Mouse (Mus musculus) limb, embryonic 11.5 days (tissue): ENCODE measurements around the gene Cyp2w1. TPM values are rescaled to one million over a fixed set of nuclear protein-coding genes. Genes with fewer than 3 reads are reported as not detected.
A peak's percentile ranks its signal among the peaks of the same experiment; 100 is the strongest.

Experiments
- ATAC-seq: fragments of 200-750 bp; cut with Nextera tagmentation; 2 replicates; pipeline ENCODE4 v1.8.0; 2017; ENCODE audit warnings: low read depth; ENCODE audit not compliant: insufficient number of reproducible peaks, low FRiP score, low TSS enrichment
- DNase-seq: peaks from one replicate; pipeline ENCODE4 v3.0.0-alpha.2; 2015; ENCODE audit warnings: low spot score
- H3K27ac ChIP-seq: fragments of 300-500 bp; sonication (generic); replicated peaks from 2 replicates; pipeline ENCODE4 v1.5.1; 2014; ENCODE audit warnings: low read depth, mild to moderate bottlenecking, low read length
- H3K27me3 ChIP-seq: fragments of 300-500 bp; sonication (generic); 2 replicates; pipeline ENCODE4 v1.6.1; 2014; ENCODE audit warnings: mild to moderate bottlenecking, low read length, mixed read lengths; ENCODE audit not compliant: control insufficient read depth, insufficient read depth
- H3K36me3 ChIP-seq: fragments of 300-500 bp; sonication (generic); 2 replicates; pipeline ENCODE4 v1.6.1; 2014; ENCODE audit warnings: mild to moderate bottlenecking, low read length, moderate library complexity, mixed read lengths; ENCODE audit not compliant: control insufficient read depth, insufficient read depth
- H3K4me1 ChIP-seq: fragments of 300-500 bp; sonication (generic); 2 replicates; pipeline ENCODE4 v1.6.1; 2014; ENCODE audit warnings: low read length, mixed read lengths; ENCODE audit not compliant: control insufficient read depth, insufficient read depth
- H3K4me2 ChIP-seq: fragments of 300-500 bp; sonication (generic); 2 replicates; pipeline ENCODE4 v1.6.1; 2014; ENCODE audit warnings: low read depth, mild to moderate bottlenecking, moderate library complexity; ENCODE audit not compliant: severe bottlenecking
- H3K4me3 ChIP-seq: fragments of 300-500 bp; sonication (generic); 2 replicates; pipeline ENCODE4 v1.5.1; 2014; ENCODE audit warnings: low read depth, low read length
- H3K9ac ChIP-seq: fragments of 300-500 bp; sonication (generic); 2 replicates; pipeline ENCODE4 v1.6.1; 2014; ENCODE audit warnings: mild to moderate bottlenecking, low read length
- H3K9me3 ChIP-seq: fragments of 300-500 bp; sonication (generic); 2 replicates; pipeline ENCODE4 v1.6.1; 2016; ENCODE audit warnings: low read length; ENCODE audit not compliant: control insufficient read depth
- WGBS: fragments of 180-500 bp; shearing (Covaris S2); extraction: QIAGEN DNeasy Blood & Tissue Kit; methylation state at CpG from one replicate; pipeline ENCODE4 v1.1.7; 2014; 5-methylcytosine and 5-hydroxymethylcytosine counted together
- polyA plus RNA-seq: library from polyadenylated mRNA; unstranded; fragments of >200 nt; fragmentation: Nextera tagmentation; extraction: Ambion mirVana; gene quantifications from 2 replicates; pipeline ENCODE4 v1.2.1, GENCODE M21; 2014

Cyp2w1 gene
- polyA plus RNA-seq, 1 experiment from 2014 or later, result not detected

DNA sequence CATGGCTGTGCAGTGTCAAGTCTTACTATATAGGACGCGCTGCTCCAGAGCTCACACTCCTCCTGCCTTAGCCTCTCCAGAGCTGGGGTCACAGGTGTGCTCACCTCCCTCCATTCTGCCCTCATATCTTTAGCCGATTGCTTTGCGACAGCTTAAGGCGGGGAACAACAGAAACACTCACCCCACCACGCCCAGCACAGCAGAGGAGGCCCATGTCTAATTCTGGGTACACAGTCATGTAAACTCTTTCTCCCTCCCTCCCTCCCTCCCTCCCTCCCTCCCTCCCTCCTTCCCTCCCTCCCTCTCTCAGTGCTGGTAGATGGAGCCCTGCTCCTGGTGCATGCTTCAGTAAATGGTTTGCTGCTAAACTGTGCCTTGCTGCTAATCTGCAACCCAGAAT, 2.7 kb upstream of the Cyp2w1 start:
- no peak overlapping the region for H3K27ac ChIP-seq
- no peaks in the 10 kb centered on the region for H3K36me3 ChIP-seq
- H3K27me3 ChIP-seq, result no peaks in the 10 kb centered on the region
- H3K4me1 ChIP-seq, result peaks cover 13% of the 10 kb centered on the region
- 74% methylated on average over 6 of the region's 6 CpGs for WGBS
- no peak for DNase-seq
- H3K9me3 ChIP-seq, result no peaks in the 10 kb centered on the region
- H3K9ac ChIP-seq, result no peak overlapping the region
- no peak for ATAC-seq
- H3K4me3 ChIP-seq, result no peak overlapping the region
- H3K4me2 ChIP-seq, result no peak overlapping the region

DNA sequence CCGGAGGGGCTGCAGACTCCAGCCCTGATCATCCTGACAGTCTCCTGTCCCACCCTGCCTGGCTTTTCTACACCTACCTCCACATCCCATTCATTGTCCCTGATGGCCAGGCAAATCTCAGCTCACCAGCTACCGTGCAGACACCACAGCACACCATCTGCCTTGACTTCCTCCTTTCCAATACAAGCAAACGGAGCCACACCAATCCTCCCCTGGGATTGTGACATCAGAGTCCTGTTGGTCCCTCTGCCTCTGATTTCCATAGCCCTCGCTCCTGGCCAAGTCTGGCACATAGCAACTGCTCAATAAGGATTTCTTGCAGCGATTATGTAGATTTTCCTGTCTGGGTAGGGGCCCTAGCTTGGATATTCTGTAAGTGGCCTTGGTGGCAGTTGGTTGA, 1.3 kb upstream of the Cyp2w1 start, which contains the start of gene Cox19:
Gene Cox19 (minus strand): TSS at position 285 of the 400 bp plus-strand sequence.
- Histone ChIP-seq H3K4me3 (no peak within 1 kb of the TSS), H3K9ac (0 out of 2 replicates have a peak within 1 kb of the TSS, but pooled peaks have one; percentile 18), H3K4me2 (peak within 1 kb of the TSS; percentile 7; the same call in 1 of the 2 replicates), H3K36me3 (no peaks in the 10 kb centered on the region), H3K27ac (no peak within 1 kb of the TSS; the same call in 1 of the 2 replicates), H3K9me3 (no peaks in the 10 kb centered on the region), H3K27me3 (no peaks in the 10 kb centered on the region), H3K4me1 (peaks cover 10% of the 10 kb centered on the region)
- DNase-seq (no peak), ATAC-seq (no peak)
- 53% methylated on average over 5 of the region's 5 CpGs for WGBS

DNA sequence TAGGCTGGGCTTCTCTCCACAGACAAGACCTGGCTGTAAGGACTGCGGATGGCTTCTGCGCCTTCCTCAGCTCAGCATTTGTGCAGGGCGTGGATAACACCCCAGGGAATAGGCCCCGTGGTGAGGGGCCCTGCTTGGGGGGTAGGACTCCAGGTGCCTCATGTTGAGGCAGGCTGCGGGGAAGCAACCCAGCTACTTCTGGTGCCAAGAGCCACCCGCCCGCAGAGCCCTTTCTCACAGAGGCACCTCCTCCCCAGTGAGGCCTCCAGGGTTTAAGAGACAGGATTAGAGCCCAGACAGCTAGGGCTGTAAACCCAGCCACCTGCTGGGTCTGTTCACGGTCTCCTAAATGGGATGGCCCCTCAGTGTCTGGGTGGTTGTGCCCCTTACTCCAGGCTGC, 789 bp upstream of the Cyp2w1 start:
- H3K4me1 ChIP-seq, result peaks cover 10% of the 10 kb centered on the region
- DNase-seq, result no peak
- ATAC-seq, result no peak
- no peak overlapping the region for H3K27ac ChIP-seq
- 20% methylated on average over 8 of the region's 8 CpGs for WGBS
- 0 out of 2 replicates have a peak overlapping the region, but pooled peaks have one; percentile 7 for H3K4me2 ChIP-seq
- H3K9ac ChIP-seq, result 0 out of 2 replicates have a peak overlapping the region, but pooled peaks have one; percentile 18
- no peaks in the 10 kb centered on the region for H3K36me3 ChIP-seq
- H3K27me3 ChIP-seq, result no peaks in the 10 kb centered on the region
- H3K4me3 ChIP-seq, result no peak overlapping the region
- no peaks in the 10 kb centered on the region for H3K9me3 ChIP-seq

DNA sequence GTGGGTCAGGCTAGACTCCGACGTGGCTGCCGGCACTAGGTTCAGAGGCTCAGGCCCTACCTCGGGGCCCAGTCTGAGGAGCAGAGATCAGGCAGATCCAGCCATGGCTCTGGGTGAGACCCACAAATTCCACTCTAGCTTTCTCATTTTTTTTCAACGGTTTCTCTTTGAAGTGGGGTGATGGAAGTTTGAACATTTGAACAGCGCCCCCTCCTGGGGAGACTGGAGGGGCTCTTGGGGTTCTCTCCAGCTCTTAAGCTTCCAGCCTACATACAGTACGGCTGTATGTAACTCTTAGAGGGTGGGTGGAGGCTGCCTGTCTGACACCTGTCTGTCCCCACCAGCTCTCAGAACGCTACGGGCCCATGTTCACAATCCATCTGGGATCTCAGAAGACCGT, 1.1 kb downstream of the Cyp2w1 start:
- H3K4me1 ChIP-seq, result peaks cover 10% of the 10 kb centered on the region
- no peaks in the 10 kb centered on the region for H3K36me3 ChIP-seq
- no peak overlapping the region for H3K4me3 ChIP-seq
- H3K4me2 ChIP-seq, result no peak overlapping the region
- ATAC-seq, result no peak
- H3K27ac ChIP-seq, result no peak overlapping the region
- 61% methylated on average over 10 of the region's 10 CpGs for WGBS
- H3K27me3 ChIP-seq, result no peaks in the 10 kb centered on the region
- H3K9ac ChIP-seq, result no peak overlapping the region
- H3K9me3 ChIP-seq, result no peaks in the 10 kb centered on the region
- DNase-seq, result peak; percentile 58

DNA sequence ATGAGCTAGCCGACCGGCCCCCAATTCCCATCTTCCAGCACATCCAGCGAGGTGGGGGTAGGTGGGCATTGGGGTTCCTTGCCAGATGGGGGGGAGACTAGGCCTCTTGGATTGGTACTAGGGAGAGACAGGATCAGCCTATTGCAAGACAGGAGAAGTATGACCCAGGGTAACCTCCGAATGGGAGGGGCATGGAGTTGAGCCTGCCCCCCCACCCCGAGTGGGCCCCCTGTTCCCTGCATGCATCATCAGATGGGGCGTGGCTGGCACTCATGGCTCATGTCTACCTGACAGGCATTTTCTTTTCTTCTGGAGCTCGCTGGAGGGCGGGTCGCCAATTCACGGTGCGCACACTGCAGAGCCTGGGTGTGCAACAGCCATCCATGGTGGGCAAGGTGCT, 1.5 kb downstream of the Cyp2w1 start:
- ATAC-seq (no peak), DNase-seq (no peak)
- 92% methylated on average over 11 of the region's 11 CpGs for WGBS
- Histone ChIP-seq H3K4me2 (no peak overlapping the region), H3K27me3 (no peaks in the 10 kb centered on the region), H3K4me1 (peaks cover 10% of the 10 kb centered on the region), H3K9me3 (no peaks in the 10 kb centered on the region), H3K9ac (no peak overlapping the region), H3K36me3 (no peaks in the 10 kb centered on the region), H3K27ac (no peak overlapping the region), H3K4me3 (no peak overlapping the region)

DNA sequence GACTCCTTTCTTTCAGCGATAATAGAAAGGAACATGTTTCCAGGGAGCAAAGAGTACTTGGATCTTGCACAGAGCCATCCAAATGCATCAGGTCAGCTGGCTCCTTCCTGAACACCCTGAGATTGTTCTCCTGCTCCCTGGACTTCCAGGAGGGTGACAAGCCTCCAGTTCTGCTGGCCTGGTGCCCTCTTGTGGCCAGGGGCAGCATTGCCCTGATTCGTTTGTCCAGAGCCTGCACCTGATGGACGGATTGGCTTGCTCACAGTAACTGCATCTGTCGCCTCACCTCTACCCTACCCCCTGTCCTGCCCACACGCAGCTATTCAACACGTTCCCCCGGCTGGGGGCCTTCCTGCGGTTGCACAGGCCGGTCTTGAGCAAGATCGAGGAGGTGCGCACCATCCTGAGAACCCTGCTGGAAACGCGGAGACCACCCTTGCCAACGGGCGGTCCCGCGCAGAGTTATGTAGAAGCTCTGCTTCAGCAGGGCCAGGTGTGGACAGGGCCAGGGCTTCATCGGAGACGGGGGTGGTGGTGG, 2.9 kb downstream of the Cyp2w1 start:
- H3K27ac ChIP-seq, result no peak overlapping the region
- 38% methylated on average over 19 of the region's 19 CpGs for WGBS
- no peak overlapping the region for H3K9ac ChIP-seq
- ATAC-seq (no peak), DNase-seq (peak; percentile 85)
- H3K4me3 ChIP-seq, result no peak overlapping the region
- H3K9me3 ChIP-seq, result no peaks in the 10 kb centered on the region
- H3K36me3 ChIP-seq, result no peaks in the 10 kb centered on the region
- peaks cover 10% of the 10 kb centered on the region for H3K4me1 ChIP-seq
- H3K4me2 ChIP-seq, result no peak overlapping the region
- no peaks in the 10 kb centered on the region for H3K27me3 ChIP-seq

DNA sequence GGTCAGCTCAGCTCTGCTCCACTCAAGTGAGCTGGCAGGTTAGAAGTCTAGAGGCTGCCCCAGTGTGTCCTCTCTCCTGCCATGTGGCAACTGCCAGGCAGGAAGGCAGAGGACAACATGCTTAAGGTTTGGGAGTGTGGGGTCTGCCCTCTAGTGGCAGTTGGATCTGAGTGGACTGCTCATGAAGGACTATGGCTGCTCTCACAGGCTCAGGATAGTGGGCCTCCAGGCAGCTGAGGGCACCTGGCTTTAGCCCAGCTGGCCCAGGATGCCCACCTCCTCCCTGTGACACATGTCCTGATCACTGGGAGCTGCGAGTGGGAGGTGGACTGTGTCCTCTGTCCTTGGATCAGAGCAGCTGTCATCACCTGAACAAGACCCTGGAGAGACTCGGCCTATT, 6.2 kb downstream of the Cyp2w1 start:
- no peak overlapping the region for H3K4me2 ChIP-seq
- H3K27ac ChIP-seq, result no peak overlapping the region
- H3K4me1 ChIP-seq, result 0 out of 2 replicates have a peak, but pooled peaks cover 4% of the 10 kb centered on the region
- H3K4me3 ChIP-seq, result no peak overlapping the region
- no peaks in the 10 kb centered on the region for H3K27me3 ChIP-seq
- no peaks in the 10 kb centered on the region for H3K9me3 ChIP-seq
- WGBS, result 63% methylated on average over 2 of the region's 2 CpGs
- DNase-seq, result peak; percentile 54
- ATAC-seq, result no peak
- H3K36me3 ChIP-seq, result peaks cover 2% of the 10 kb centered on the region; the same call in 1 of the 2 replicates
- no peak overlapping the region for H3K9ac ChIP-seq

DNA sequence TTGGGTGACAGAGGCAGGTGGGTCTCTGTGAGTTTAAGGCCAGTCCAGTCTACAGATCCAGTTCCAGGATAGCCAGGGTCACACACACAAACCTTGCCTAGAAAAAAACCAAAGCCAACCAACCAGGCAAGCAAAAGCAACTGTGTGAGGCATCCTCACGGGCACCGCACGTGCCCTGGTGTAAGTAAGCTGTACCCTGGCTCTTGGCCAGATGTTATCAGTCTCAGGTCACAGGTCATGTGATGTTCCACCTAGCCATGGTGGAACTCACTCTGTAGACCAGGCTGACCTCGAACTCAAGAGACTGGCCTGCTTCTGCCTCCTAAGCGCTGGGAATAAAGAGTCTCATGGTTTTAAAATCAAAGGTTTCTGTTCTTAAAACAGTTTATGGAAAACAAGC, 6.8 kb downstream of the Cyp2w1 start:
- Histone ChIP-seq H3K36me3 (peaks cover 2% of the 10 kb centered on the region; the same call in 1 of the 2 replicates), H3K4me1 (0 out of 2 replicates have a peak, but pooled peaks cover 4% of the 10 kb centered on the region), H3K9me3 (no peaks in the 10 kb centered on the region), H3K9ac (no peak overlapping the region), H3K27ac (no peak overlapping the region), H3K4me3 (no peak overlapping the region), H3K27me3 (no peaks in the 10 kb centered on the region), H3K4me2 (no peak overlapping the region)
- WGBS, result 94% methylated on average over 5 of the region's 5 CpGs
- no peak for ATAC-seq
- DNase-seq, result no peak

DNA sequence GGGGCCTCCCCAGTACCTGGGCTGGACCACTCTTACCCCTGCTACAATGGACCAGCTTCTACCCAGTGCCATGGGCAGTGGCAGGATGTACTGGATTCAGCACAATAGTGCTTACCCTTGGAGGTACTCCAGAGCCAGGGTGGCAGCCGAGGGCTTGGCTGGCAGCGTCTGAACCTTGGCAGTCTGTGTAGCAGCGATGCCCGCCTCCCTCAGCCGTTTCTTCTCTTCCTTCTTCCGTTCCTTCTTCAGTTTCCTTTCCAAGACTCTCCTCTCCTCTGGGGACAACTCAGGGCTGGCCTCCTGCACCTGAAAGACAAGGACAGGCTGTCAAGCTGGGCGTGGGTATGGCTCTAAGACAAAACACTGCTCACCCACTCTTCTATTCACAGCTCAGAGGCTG, 11.4 kb downstream of the Cyp2w1 start:
- DNase-seq (no peak), ATAC-seq (no peak)
- Histone ChIP-seq H3K4me2 (no peak overlapping the region), H3K9me3 (no peaks in the 10 kb centered on the region), H3K4me1 (peaks cover 15% of the 10 kb centered on the region), H3K27me3 (no peaks in the 10 kb centered on the region), H3K36me3 (peaks cover 2% of the 10 kb centered on the region; the same call in 1 of the 2 replicates), H3K4me3 (no peak overlapping the region), H3K27ac (no peak overlapping the region), H3K9ac (no peak overlapping the region)
- WGBS, result 68% methylated on average over 7 of the region's 7 CpGs
